ENCODE assay signal across 9 mouse cellular contexts in the genomic region with DNA sequence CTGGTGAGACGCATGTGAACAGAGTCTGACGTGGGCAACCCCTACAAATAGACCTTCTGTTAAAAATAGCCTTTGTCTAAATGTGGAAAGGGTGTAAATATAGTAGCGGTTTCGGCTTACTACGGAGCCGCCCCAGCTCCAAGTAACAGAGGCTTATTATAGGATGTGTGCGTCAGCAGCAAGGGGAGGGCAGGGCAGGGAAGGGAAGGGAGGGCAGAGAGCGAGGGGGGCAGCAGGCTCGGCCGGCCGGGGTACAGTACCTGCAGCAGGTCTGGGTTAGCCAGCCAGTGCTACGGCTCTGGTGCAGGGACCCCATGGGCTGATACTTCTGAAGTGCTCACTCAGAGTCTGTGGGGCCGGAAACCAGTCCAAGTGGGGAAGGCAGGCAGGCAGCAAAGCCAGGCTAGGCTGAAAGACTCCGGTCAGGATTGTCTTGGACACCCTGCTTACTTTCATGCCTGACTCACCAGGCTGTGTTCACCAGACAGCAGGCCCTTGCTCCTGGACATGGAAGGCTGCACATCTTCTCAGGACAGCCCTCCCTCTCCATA.
DNase-seq lines count a peak whose midpoint lies in the region; ATAC-seq and TF ChIP-seq lines count a peak whose summit lies in the region.
"Had no signal": no experiment of that assay in that cellular context is flagged by ENCODE, and none has a peak within 500 bp of the region (broad histone marks: within the 10 kb centered on the region; RNA-seq: fewer than 3 reads in every experiment).

No protein-coding gene starts in this region.

- H3K4me2 ChIP-seq in forebrain, embryonic 14.5 days (ENCODE audit: low read length) = peak overlapping the region; percentile 23
- H3K4me2 ChIP-seq in neural tube, embryonic 14.5 days (ENCODE audit: low read depth, low read length) = peak overlapping the region; percentile 29; the same call in 1 of the 2 replicates
- H3K4me2 ChIP-seq: liver, embryonic 13.5 days had no signal

- H3K27ac ChIP-seq in layer of hippocampus, adult 2 months = peak overlapping the region; percentile 54
- H3K27ac ChIP-seq in forebrain, embryonic 14.5 days (ENCODE audit: low read depth, low read length) = no peak overlapping the region
- no peak overlapping the region for H3K27ac ChIP-seq in neural tube, embryonic 14.5 days (ENCODE audit: low read depth, low read length)
- H3K27ac ChIP-seq: liver, embryonic 13.5 days had no signal

- no peaks in the 10 kb centered on the region for H3K36me3 ChIP-seq in forebrain, embryonic 14.5 days (ENCODE audit: control insufficient read depth, insufficient read depth, low read length)
- H3K36me3 ChIP-seq in neural tube, embryonic 14.5 days (ENCODE audit: control insufficient read depth, insufficient read depth, low read length) = no peaks in the 10 kb centered on the region
- H3K36me3 ChIP-seq: liver, embryonic 13.5 days had no signal

- no peaks in the 10 kb centered on the region for H3K27me3 ChIP-seq in forebrain, embryonic 14.5 days (replicated peaks; ENCODE audit: control insufficient read depth, insufficient read depth, low read length)
- no peaks in the 10 kb centered on the region for H3K27me3 ChIP-seq in neural tube, embryonic 14.5 days (ENCODE audit: control insufficient read depth, insufficient read depth, low read length)
- H3K27me3 ChIP-seq: liver, embryonic 13.5 days had no signal

- H3K4me1 ChIP-seq in forebrain, embryonic 14.5 days (ENCODE audit: control insufficient read depth, insufficient read depth, low read length) = peaks cover 12% of the 10 kb centered on the region
- H3K4me1 ChIP-seq in neural tube, embryonic 14.5 days (ENCODE audit: control insufficient read depth, insufficient read depth, low read length) = no peaks in the 10 kb centered on the region
- H3K4me1 ChIP-seq: liver, embryonic 13.5 days had no signal

- peak; percentile 50 for ATAC-seq in forebrain, embryonic 14.5 days
- ATAC-seq in neural tube, embryonic 14.5 days (ENCODE audit: low read depth) = peak; percentile 69

- WGBS in forebrain, embryonic 14.5 days = 37% methylated on average over 14 of the region's 14 CpGs
- 44% methylated on average over 14 of the region's 14 CpGs for WGBS in neural tube, embryonic 14.5 days

- intact Hi-C loops in heart, postnatal 36 days (cut with DNase I) = no loop called here

- H3K9me3 ChIP-seq in forebrain, embryonic 14.5 days (replicated peaks; ENCODE audit: control insufficient read depth, low read length) = no peaks in the 10 kb centered on the region
- H3K9me3 ChIP-seq in neural tube, embryonic 14.5 days (ENCODE audit: control insufficient read depth, low read length) = no peaks in the 10 kb centered on the region
- H3K9me3 ChIP-seq: liver, embryonic 13.5 days had no signal

- TF ChIP-seq CTCF in layer of hippocampus, adult 2 months (conservative IDR thresholded peaks at IDR 0.05) = no peak
- TF ChIP-seq CTCF in brain, embryonic 14.5 days (IDR thresholded peaks at IDR 0.05; ENCODE audit: borderline replicate concordance, extremely low read depth, insufficient read depth, insufficient read length) = no peak

- H3K9ac ChIP-seq in forebrain, embryonic 14.5 days (ENCODE audit: low read length) = no peak overlapping the region
- H3K9ac ChIP-seq in neural tube, embryonic 14.5 days (replicated peaks; ENCODE audit: low read depth, low read length) = no peak overlapping the region
- H3K9ac ChIP-seq: liver, embryonic 13.5 days had no signal

- TF ChIP-seq POLR2A in brain, embryonic 14.5 days (IDR thresholded peaks at IDR 0.05; ENCODE audit: borderline replicate concordance, extremely low read depth, insufficient read depth, insufficient read length, poor library complexity, severe bottlenecking) = no peak

- H3K4me3 ChIP-seq in layer of hippocampus, adult 2 months = peak overlapping the region; percentile 44
- no peak overlapping the region; the same call in 1 of the 2 replicates for H3K4me3 ChIP-seq in forebrain, embryonic 14.5 days (ENCODE audit: low read depth, low read length)
- no peak overlapping the region for H3K4me3 ChIP-seq in neural tube, embryonic 14.5 days (ENCODE audit: low read depth, low read length)
- H3K4me3 ChIP-seq: liver, embryonic 13.5 days had no signal

- DNase-seq in layer of hippocampus, adult 2 months (ENCODE audit: low spot score in 2 of 2) = peak in 1 of 2 experiments; percentile 27
- DNase-seq in layer of hippocampus, adult 18-20 months (ENCODE audit: low spot score in 2 of 2) = no peak
- DNase-seq in brain, embryonic 14.5 days (ENCODE audit: low read depth) = peak; percentile 53
- peak; percentile 32 for DNase-seq in forebrain, embryonic 14.5 days (ENCODE audit: low spot score)
- DNase-seq in heart, postnatal 36 days = peak; percentile 47 to 69
- peak; percentile 52 to 65 for DNase-seq in left cerebral cortex, adult 9 months (ENCODE audit: low spot score in 2 of 2)
- no peak for DNase-seq in layer of hippocampus, postnatal 14 days (ENCODE audit: low spot score in 2 of 2)
- DNase-seq: liver, embryonic 13.5 days had no signal

Comparison
In these comparisons a context has a peak if more than half of its experiments do, and no peak if none do; other contexts are left out.
1. DNase-seq: peak in brain, embryonic 14.5 days (single experiment), forebrain, embryonic 14.5 days (single experiment), heart, postnatal 36 days (2 of 2) and left cerebral cortex, adult 9 months (2 of 2); none in layer of hippocampus, adult 18-20 months (0 of 2) and layer of hippocampus, postnatal 14 days (0 of 2).